Mouse (Mus musculus) CH12.LX (cell line): ENCODE results near the gene Lrrc1. TPM values are rescaled to one million over a fixed set of nuclear protein-coding genes. Genes with fewer than 3 reads are reported as not detected.
A peak's percentile ranks its signal among the peaks of the same experiment; 100 is the strongest.

Experiments used
- DNase-seq: peaks from one replicate; pipeline ENCODE4 v3.0.0-alpha.2; 2013; ENCODE audit errors: extremely low read depth
- H3K27ac ChIP-seq: 2 replicates; pipeline ENCODE4 v1.5.1; 2012; ENCODE audit warnings: low read depth, mild to moderate bottlenecking, control low read depth, moderate library complexity; ENCODE audit not compliant: insufficient read depth
- H3K27me3 ChIP-seq: replicated peaks from 2 replicates; pipeline ENCODE3; 2012; ENCODE audit warnings: inconsistent platforms
- H3K36me3 ChIP-seq, 2 experiments: replicated peaks in 1 of 2; 2 replicates each; pipeline versions ENCODE3 to v1.6.1; 2012; ENCODE audit warnings: inconsistent platforms in 1 of 2, low read length in 1 of 2, mild to moderate bottlenecking in 1 of 2, mixed read lengths in 1 of 2, moderate library complexity in 1 of 2; ENCODE audit not compliant: control insufficient read depth in 1 of 2, insufficient read depth in 1 of 2
- H3K4me1 ChIP-seq, 2 experiments: 2 replicates each; pipeline ENCODE4 v1.6.1; 2012; ENCODE audit warnings: inconsistent platforms in 1 of 2, moderate library complexity in 1 of 2; ENCODE audit not compliant: insufficient read depth in 2 of 2, control insufficient read depth in 1 of 2
- H3K4me2 ChIP-seq: 2 replicates; pipeline ENCODE4 v1.6.1; 2012; ENCODE audit warnings: low read depth, mild to moderate bottlenecking, control low read depth; ENCODE audit not compliant: poor library complexity, insufficient read depth, severe bottlenecking
- H3K4me3 ChIP-seq, 3 experiments: fragments of 150-350 bp in 1 of 3; sonication (generic) in 1 of 3; replicated peaks in 1 of 3; 2 replicates each; pipeline versions ENCODE3 to v1.5.1; 2011 to 2012; ENCODE audit warnings: low read depth in 2 of 3, low read length in 2 of 3, mild to moderate bottlenecking in 2 of 3, moderate library complexity in 2 of 3, control low read depth in 1 of 3, improper control_type of control experiment in 1 of 3, inconsistent platforms in 1 of 3, mixed read lengths in 1 of 3; ENCODE audit not compliant: poor library complexity in 1 of 3
- H3K79me2 ChIP-seq: replicated peaks from 2 replicates; pipeline ENCODE4 v1.6.1; 2012; ENCODE audit warnings: mild to moderate bottlenecking, moderate library complexity; ENCODE audit not compliant: control insufficient read depth, poor library complexity, insufficient read depth, severe bottlenecking; ENCODE audit errors: extremely low read depth
- H3K9ac ChIP-seq: 2 replicates; pipeline ENCODE4 v1.6.1; 2012; ENCODE audit warnings: low read depth, mild to moderate bottlenecking, control low read depth, moderate library complexity; ENCODE audit not compliant: insufficient read depth
- H3K9me3 ChIP-seq: replicated peaks from 2 replicates; pipeline ENCODE3; 2012; ENCODE audit warnings: low read length, inconsistent platforms, mixed read lengths
- BHLHE40 ChIP-seq: IDR thresholded peaks from 2 replicates; pipeline ENCODE4 v1.6.1; 2011; ENCODE audit warnings: mild to moderate bottlenecking, low read depth, low read length, improper control_type of control experiment
- CHD2 ChIP-seq: IDR thresholded peaks from 2 replicates; pipeline ENCODE4 v1.6.1; 2011; ENCODE audit warnings: low read length, improper control_type of control experiment
- CTCF ChIP-seq, 2 experiments: IDR thresholded peaks in 1 of 2; conservative IDR thresholded peaks in 1 of 2; 2 replicates each; pipeline ENCODE4 v1.5.1; 2011 to 2012; ENCODE audit warnings: low read depth in 2 of 2, low read length in 2 of 2, improper control_type of control experiment in 1 of 2, inconsistent platforms in 1 of 2, mild to moderate bottlenecking in 1 of 2, moderate library complexity in 1 of 2
- E2F4 ChIP-seq: IDR thresholded peaks from 2 replicates; pipeline ENCODE4 v1.6.1; 2011; ENCODE audit warnings: low read depth, low read length, improper control_type of control experiment; ENCODE audit not compliant: insufficient replicate concordance
- HCFC1 ChIP-seq: IDR thresholded peaks from 2 replicates; pipeline ENCODE4 v1.6.1; 2012; ENCODE audit warnings: low read depth, mild to moderate bottlenecking, inconsistent platforms, low read length, improper control_type of control experiment
- JUN ChIP-seq: IDR thresholded peaks from 2 replicates; pipeline ENCODE4 v1.6.1; 2011; ENCODE audit warnings: low read depth, mild to moderate bottlenecking, low read length, improper control_type of control experiment, moderate library complexity; ENCODE audit not compliant: insufficient read depth
- MAX ChIP-seq: IDR thresholded peaks from 2 replicates; pipeline ENCODE4 v1.6.1; 2011; ENCODE audit warnings: low read length, improper control_type of control experiment
- MXI1 ChIP-seq: IDR thresholded peaks from 2 replicates; pipeline ENCODE4 v1.6.1; 2011; ENCODE audit warnings: mild to moderate bottlenecking, low read depth, low read length, improper control_type of control experiment
- MYC ChIP-seq: IDR thresholded peaks from 2 replicates; pipeline ENCODE4 v1.6.1; 2011; ENCODE audit warnings: low read depth, mild to moderate bottlenecking, improper control_type of control experiment, low read length
- POLR2A ChIP-seq: IDR thresholded peaks from 2 replicates; pipeline ENCODE4 v1.6.1; 2011; ENCODE audit warnings: low read depth, mild to moderate bottlenecking, improper control_type of control experiment, low read length
- RAD21 ChIP-seq: IDR thresholded peaks from 2 replicates; pipeline ENCODE4 v1.6.1; 2011; ENCODE audit warnings: low read depth, mild to moderate bottlenecking, low read length, improper control_type of control experiment, moderate library complexity
- RCOR1 ChIP-seq: conservative IDR thresholded peaks from 2 replicates; pipeline ENCODE4 v1.6.1; 2012; ENCODE audit warnings: low read depth, mild to moderate bottlenecking, inconsistent platforms, low read length, improper control_type of control experiment
- SMC3 ChIP-seq: IDR thresholded peaks from 2 replicates; pipeline ENCODE4 v1.6.1; 2011; ENCODE audit warnings: low read depth, low read length, improper control_type of control experiment
- TBP ChIP-seq: conservative IDR thresholded peaks from 2 replicates; pipeline ENCODE4 v1.6.1; 2011; ENCODE audit warnings: low read depth, low read length, improper control_type of control experiment
- TCF12 ChIP-seq: IDR thresholded peaks from 2 replicates; pipeline ENCODE4 v1.6.1; 2014; ENCODE audit warnings: low read depth, mild to moderate bottlenecking, inconsistent platforms, low read length, improper control_type of control experiment
- USF1 ChIP-seq: IDR thresholded peaks from 2 replicates; pipeline ENCODE4 v1.6.1; 2014; ENCODE audit warnings: low read depth, mild to moderate bottlenecking, inconsistent platforms, low read length, improper control_type of control experiment
- USF2 ChIP-seq: conservative IDR thresholded peaks from 2 replicates; pipeline ENCODE4 v1.6.1; 2011; ENCODE audit warnings: low read depth, low read length, improper control_type of control experiment
- ZC3H11A ChIP-seq: IDR thresholded peaks from 2 replicates; pipeline ENCODE4 v1.6.1; 2012; ENCODE audit warnings: low read depth, mild to moderate bottlenecking, inconsistent platforms, low read length, improper control_type of control experiment
- ZKSCAN1 ChIP-seq: IDR thresholded peaks from 2 replicates; pipeline ENCODE4 v1.6.1; 2012; ENCODE audit warnings: low read depth, inconsistent platforms, low read length, improper control_type of control experiment, borderline replicate concordance
- ZNF384 ChIP-seq: IDR thresholded peaks from 2 replicates; pipeline ENCODE4 v1.6.1; 2012; ENCODE audit warnings: low read depth, low read length, improper control_type of control experiment, inconsistent platforms
- dilution Hi-C: fragments of 300-500 bp; cut with MboI; formaldehyde crosslinking; loops from 2 replicates; pipeline ENCODE4 v1.14.3; 2020; ENCODE audit warnings: low sequenced_read_pairs; ENCODE audit not compliant: extremely low pct_unique_long_range_greater_than_20kb, extremely low pct_ligation_motif_present
- in situ Hi-C: fragments of 300-500 bp; cut with MboI; formaldehyde crosslinking; loops from 3 replicates; pipeline ENCODE4 v1.14.3; 2019; ENCODE audit warnings: low sequenced_read_pairs, low pct_ligation_motif_present, low pct_unique_long_range_greater_than_20kb, mixed read lengths
- polyA plus RNA-seq: library from polyadenylated mRNA; unstranded; fragments of >175 nt; gene quantifications from 2 replicates; pipeline ENCODE4 v1.2.1, GENCODE M21; 2012; ENCODE audit warnings: low read depth; ENCODE audit not compliant: insufficient read length
- total RNA-seq, 2 experiments: library from RNA; depleted of rRNA; stranded (reverse); fragments of 300-350 nt in 1 of 2; fragments of >200 nt in 1 of 2; gene quantifications; 2 replicates each; pipeline ENCODE4 v1.2.3; 2012 to 2014

The Lrrc1 gene
- total and polyA plus RNA-seq, 3 experiments = 15.4 to 15.8 (median 15.8) TPM

DNA sequence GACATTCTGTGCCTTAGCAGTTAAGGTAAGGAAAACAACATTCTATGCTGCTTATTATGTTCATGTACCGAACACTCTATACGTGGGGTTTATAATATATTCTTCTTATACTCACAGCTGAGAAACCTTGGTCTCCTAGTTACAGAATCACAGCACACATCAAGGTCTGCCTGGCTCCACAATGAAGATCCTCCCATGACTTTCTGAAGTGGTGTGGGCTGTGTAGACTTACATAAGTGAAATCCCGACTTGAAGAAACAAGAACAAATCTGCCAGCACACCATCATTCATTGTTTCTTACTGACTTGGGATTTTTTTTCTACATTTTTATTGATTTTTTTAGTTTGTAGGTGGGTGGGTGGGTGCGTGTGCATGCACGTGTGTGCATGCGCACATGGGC is 40.1 kb upstream of the Lrrc1 start:
- in situ Hi-C loops (no loop called here), dilution Hi-C loops (no loop called here)
- H3K36me3 ChIP-seq = no peaks in the 10 kb centered on the region
- H3K4me1 ChIP-seq = peaks cover 7 to 38% of the 10 kb centered on the region in 2 experiments
- H3K4me3 ChIP-seq = no peak overlapping the region
- H3K27ac ChIP-seq = no peak overlapping the region
- H3K9me3 ChIP-seq = peaks cover 14% of the 10 kb centered on the region
- H3K4me2 ChIP-seq = no peak overlapping the region
- TF ChIP-seq USF1 (no peak), E2F4 (no peak), RCOR1 (no peak)
- no peak overlapping the region for H3K9ac ChIP-seq
- H3K27me3 ChIP-seq = no peaks in the 10 kb centered on the region
- DNase-seq = no peak
- no peaks in the 10 kb centered on the region for H3K79me2 ChIP-seq

DNA sequence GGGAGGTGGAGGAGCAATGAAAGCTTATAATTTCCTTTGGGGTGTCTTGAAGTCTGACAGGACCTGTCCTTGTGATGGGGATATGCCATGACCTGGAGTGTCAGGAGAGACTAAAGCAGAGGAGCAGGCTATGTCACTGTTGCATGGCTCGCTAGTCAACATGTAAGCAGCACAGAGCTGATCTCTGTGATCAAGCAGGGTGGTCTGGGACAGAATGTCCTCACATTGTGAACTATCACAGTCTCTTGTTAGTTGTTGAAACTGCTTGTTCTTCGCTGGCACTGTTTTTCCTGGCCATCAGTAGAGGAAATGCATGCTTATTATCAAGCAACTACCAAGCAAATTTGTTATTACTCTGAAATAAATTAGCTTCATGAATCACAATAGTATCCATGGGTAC is 38.6 kb upstream of the Lrrc1 start:
- in situ Hi-C loops = no loop called here
- no peaks in the 10 kb centered on the region for H3K27me3 ChIP-seq
- TF ChIP-seq BHLHE40 = no peak
- TF ChIP-seq MAX = no peak
- TF ChIP-seq TCF12 = no peak
- TF ChIP-seq CHD2 = no peak
- no peak for TF ChIP-seq TBP
- no peak for TF ChIP-seq MXI1
- TF ChIP-seq CTCF (conservative IDR thresholded peaks at IDR 0.05 in 1 of 2, IDR thresholded peaks at IDR 0.05 in 1 of 2; ENCODE audit: low read depth in 2 of 2, low read length in 2 of 2) = no peak
- TF ChIP-seq USF2 = no peak
- TF ChIP-seq ZNF384 = no peak
- TF ChIP-seq ZKSCAN1 = no peak

DNA sequence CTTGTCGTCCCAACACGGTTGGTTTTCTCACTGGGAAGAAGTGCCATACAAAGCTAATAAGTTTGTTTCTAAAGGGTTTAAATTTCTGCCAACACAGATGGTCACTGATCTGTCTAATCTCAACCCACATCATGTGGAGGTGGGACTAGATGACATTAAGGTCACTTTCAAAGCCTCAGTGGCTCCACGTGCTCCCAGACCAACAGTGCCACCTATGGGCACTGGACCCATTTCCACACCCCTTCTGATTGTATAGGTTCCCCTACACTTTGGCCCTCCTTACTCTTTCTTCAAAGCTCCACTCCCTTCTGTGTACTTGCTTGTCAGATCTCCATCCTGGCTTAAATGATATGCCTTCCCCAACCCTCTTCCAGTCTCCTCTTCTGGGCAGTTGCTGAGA is 35.2 kb upstream of the Lrrc1 start:
- Histone ChIP-seq H3K36me3 (no peaks in the 10 kb centered on the region), H3K27ac (no peak overlapping the region), H3K4me2 (no peak overlapping the region), H3K4me3 (no peak overlapping the region), H3K27me3 (no peaks in the 10 kb centered on the region), H3K79me2 (no peaks in the 10 kb centered on the region), H3K9ac (no peak overlapping the region), H3K9me3 (peaks cover 10% of the 10 kb centered on the region), H3K4me1 (peaks cover 13 to 39% of the 10 kb centered on the region in 2 experiments)
- in situ Hi-C loops (no loop called here), dilution Hi-C loops (no loop called here)
- no peak for DNase-seq
- TF ChIP-seq HCFC1 = no peak
- peak; percentile 78 for TF ChIP-seq RAD21
- TF ChIP-seq SMC3 = peak; percentile 67
- no peak for TF ChIP-seq MXI1
- peak in 1 of 2 experiments; percentile 67; a peak in 2 of 4 replicates for TF ChIP-seq CTCF (conservative IDR thresholded peaks at IDR 0.05 in 1 of 2, IDR thresholded peaks at IDR 0.05 in 1 of 2; ENCODE audit: low read depth in 2 of 2, low read length in 2 of 2)
- peak; percentile 76 for TF ChIP-seq MYC
- no peak for TF ChIP-seq JUN
- no peak for TF ChIP-seq TCF12
- TF ChIP-seq ZC3H11A = peak; percentile 15; the same call in 1 of the 2 replicates
- no peak for TF ChIP-seq POLR2A

More for the DNA sequence above, 38.6 kb upstream of the Lrrc1 start:
- Histone ChIP-seq H3K4me1 (peaks cover 7 to 40% of the 10 kb centered on the region in 2 experiments), H3K36me3 (no peaks in the 10 kb centered on the region), H3K9me3 (peaks cover 14% of the 10 kb centered on the region), H3K79me2 (no peaks in the 10 kb centered on the region), H3K4me3 (no peak overlapping the region), H3K27ac (no peak overlapping the region), H3K4me2 (no peak overlapping the region), H3K9ac (no peak overlapping the region)
- DNase-seq = no peak
- dilution Hi-C loops = no loop called here
